Mouse (Mus musculus) stomach, postnatal 0 days (tissue): ENCODE measurements at regions not wholly inside any gene's neighbourhood (a gene's known extent, or its start where the extent isn't known, plus 50 kb on each side); places are given as distances from the start of the nearest gene placed in this dataset.

Experiments
- CTCF ChIP-seq: IDR thresholded peaks from 2 replicates; pipeline ENCODE4 v1.5.1; 2016; ENCODE audit warnings: antibody characterized with exemption, low read depth, mild to moderate bottlenecking, moderate library complexity
- EP300 ChIP-seq: optimal IDR thresholded peaks from 2 replicates; pipeline ENCODE3; 2016; ENCODE audit warnings: antibody characterized with exemption

DNA sequence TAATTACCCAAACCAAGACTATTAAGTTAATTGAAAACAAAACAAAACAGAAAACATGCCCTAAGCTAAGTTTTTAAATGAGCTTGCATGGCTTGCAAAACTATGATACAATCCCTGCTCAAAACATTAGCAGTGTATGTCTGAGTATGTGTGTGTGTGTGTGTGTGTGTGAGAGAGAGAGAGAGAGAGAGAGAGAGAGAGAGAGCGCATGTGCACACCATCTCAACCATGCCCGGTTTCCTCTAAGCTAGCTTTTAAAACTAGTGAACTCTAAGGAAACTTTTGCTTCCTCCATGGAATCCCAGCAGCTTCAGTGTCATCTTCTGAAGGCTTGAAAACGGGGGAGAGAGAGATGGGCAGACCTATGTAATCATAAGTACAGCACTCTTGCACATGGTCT is 114.3 kb downstream of the Rchy1 start:
- TF ChIP-seq CTCF (no peak), EP300 (no peak)
